Mouse (Mus musculus) olfactory bulb, adult 2 months (tissue): ENCODE results near the gene Zfp687. TPM values are rescaled to one million over a fixed set of nuclear protein-coding genes. Genes with fewer than 3 reads are reported as not detected.
A peak's percentile ranks its signal among the peaks of the same experiment; 100 is the strongest.
"Not testable (repeated sequence)": the region's sequence is repeated elsewhere in the genome, so short reads cannot be mapped to it uniquely, and the experiment has no call there.

Experiments
- H3K27ac ChIP-seq: fragments of 200-500 bp; 2 replicates; pipeline ENCODE4 v1.5.1; 2012; ENCODE audit warnings: low read depth, low read length; ENCODE audit not compliant: insufficient read depth
- H3K4me1 ChIP-seq: fragments of 200-500 bp; 2 replicates; pipeline ENCODE4 v1.6.1; 2012; ENCODE audit warnings: low read length; ENCODE audit not compliant: control insufficient read depth, insufficient read depth
- H3K4me3 ChIP-seq: fragments of 200-500 bp; 2 replicates; pipeline ENCODE4 v1.5.1; 2012; ENCODE audit warnings: mild to moderate bottlenecking, low read depth, low read length, moderate library complexity; ENCODE audit not compliant: insufficient read depth
- CTCF ChIP-seq: fragments of 200-500 bp; IDR thresholded peaks from 2 replicates; pipeline ENCODE4 v1.5.1; 2012; ENCODE audit warnings: low read depth, mild to moderate bottlenecking, low read length, moderate library complexity; ENCODE audit not compliant: insufficient read depth
- POLR2A ChIP-seq: fragments of 200-500 bp; IDR thresholded peaks from 2 replicates; pipeline ENCODE4 v1.6.1; 2012; ENCODE audit warnings: mild to moderate bottlenecking, low read depth, low read length, moderate library complexity; ENCODE audit not compliant: insufficient read depth
- WGBS: fragments of 180-500 bp; shearing (Covaris S2); methylation state at CpG from one replicate; pipeline ENCODE4 v1.1.7; 2018; 5-methylcytosine and 5-hydroxymethylcytosine counted together
- polyA plus RNA-seq: library from polyadenylated mRNA; stranded (reverse); fragments of >200 nt; gene quantifications from 2 replicates; pipeline ENCODE4 v1.2.4, GENCODE M21; 2012; ENCODE audit warnings: low replicate concordance; ENCODE audit not compliant: missing spikeins, insufficient read depth, insufficient read length

Gene Zfp687
- polyA plus RNA-seq, 1 experiment, result not detected

GRCm38 (mm10) chr3:95043251-95043650 is 28.0 kb upstream of the Zfp687 start:
- Histone ChIP-seq H3K4me3 (no peak overlapping the region), H3K27ac (no peak overlapping the region), H3K4me1 (no peaks in the 10 kb centered on the region)
- WGBS, result 65% methylated on average over 6 of the region's 6 CpGs
- TF ChIP-seq CTCF, result no peak
- TF ChIP-seq POLR2A, result no peak

DNA sequence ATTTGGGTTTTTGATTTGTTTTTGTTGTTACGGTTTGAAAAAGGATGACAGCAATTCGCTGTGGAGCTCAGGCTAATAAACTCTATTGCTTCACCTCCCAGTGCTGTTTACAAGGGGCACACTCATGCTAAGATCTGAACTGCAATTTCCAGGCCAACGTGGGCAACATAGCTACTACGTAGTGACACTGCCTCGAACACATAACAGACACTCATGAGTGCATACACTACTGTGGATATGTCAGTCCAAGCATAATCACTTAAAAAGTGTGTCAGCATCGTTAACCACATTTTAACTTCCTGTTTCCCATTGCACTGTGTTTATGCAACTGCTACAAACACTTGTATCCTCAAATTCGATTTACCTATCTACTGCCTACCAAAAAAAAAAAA is 27.6 kb upstream of the Zfp687 start:
- peak overlapping the region; percentile 82 for H3K27ac ChIP-seq
- 17% methylated on average over 7 of the region's 7 CpGs for WGBS
- no peak for TF ChIP-seq CTCF
- no peak for TF ChIP-seq POLR2A

GRCm38 (mm10) chr3:95042166-95042837 is 27.1 kb upstream of the Zfp687 start, which contains the start of gene Psmd4:
Psmd4 (minus strand) TSS chr3:95042614.
- Histone ChIP-seq H3K4me1 (no peaks in the 10 kb centered on the region), H3K4me3 (peak within 1 kb of the TSS; percentile 97), H3K27ac (peak within 1 kb of the TSS; percentile 82)
- TF ChIP-seq CTCF (no peak), POLR2A (peak; percentile 93)
- under 1% methylated on average over 32 of the region's 36 CpGs for WGBS

More for the DNA sequence above, 27.6 kb upstream of the Zfp687 start:
- Histone ChIP-seq H3K4me3 (peak overlapping the region; percentile 12; the same call in 1 of the 2 replicates), H3K4me1 (no peaks in the 10 kb centered on the region)

GRCm38 (mm10) chr3:95041625-95042024 is 26.4 kb upstream of the Zfp687 start:
- Histone ChIP-seq H3K4me3 (no peak overlapping the region), H3K4me1 (no peaks in the 10 kb centered on the region), H3K27ac (no peak overlapping the region)
- TF ChIP-seq CTCF (no peak), POLR2A (no peak)
- 15% methylated on average over 3 of the region's 3 CpGs for WGBS

DNA sequence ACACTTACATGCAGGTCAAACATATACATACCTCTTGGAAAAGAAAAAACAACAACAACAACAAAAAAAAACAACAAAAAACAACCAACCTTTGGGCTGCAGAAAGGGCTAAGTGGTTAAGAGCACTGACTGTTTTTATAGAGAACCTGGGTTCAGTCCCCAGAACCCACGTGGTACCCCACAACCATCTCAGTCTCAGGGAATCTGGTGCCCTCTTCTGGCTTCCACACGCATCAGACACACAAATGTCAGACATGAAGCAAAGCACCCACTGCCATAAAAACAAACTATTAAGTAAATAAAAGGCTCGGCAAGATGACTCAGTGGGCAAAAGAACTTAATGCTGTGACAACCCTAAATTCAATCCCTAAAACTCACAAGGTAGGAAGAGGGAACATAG is 14.7 kb upstream of the Zfp687 start:
- WGBS, result 51% methylated on average over 3 of the region's 3 CpGs
- Histone ChIP-seq H3K4me3 (no peak overlapping the region), H3K27ac (no peak overlapping the region), H3K4me1 (peaks cover under 1% of the 10 kb centered on the region; the same call in 1 of the 2 replicates)
- no peak for TF ChIP-seq POLR2A

DNA sequence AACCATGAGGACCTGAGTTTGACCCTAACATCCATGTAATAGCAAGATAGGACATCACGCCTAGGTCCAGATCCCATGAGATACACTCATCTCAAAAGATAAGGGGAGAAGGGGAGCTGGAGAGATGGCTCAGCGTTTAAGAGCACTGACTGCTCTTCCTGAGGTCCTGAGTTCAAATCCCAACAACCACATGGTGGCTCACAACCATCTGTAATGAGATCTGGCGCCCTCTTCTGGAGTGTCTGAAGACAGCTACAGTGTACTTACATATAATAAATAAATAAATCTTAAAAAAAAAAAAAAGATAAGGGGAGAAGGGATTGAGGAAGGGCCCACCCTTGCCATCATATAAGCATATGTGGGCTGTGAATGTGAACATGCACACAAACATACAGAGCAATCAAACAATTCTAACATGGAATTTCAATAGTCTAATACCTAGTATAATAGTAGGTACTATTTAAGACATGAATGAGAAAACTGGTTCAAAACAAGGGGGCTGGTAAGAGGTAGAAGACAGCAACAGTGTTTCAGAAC is 14.1 kb upstream of the Zfp687 start:
- not testable (repeated sequence) for H3K4me1 ChIP-seq, H3K4me3 ChIP-seq, H3K27ac ChIP-seq
- 74% methylated on average over 3 of the region's 3 CpGs for WGBS

- H3K4me1 ChIP-seq, result peaks cover 8% of the 10 kb centered on the region
- H3K4me3 ChIP-seq, result no peak overlapping the region
- H3K27ac ChIP-seq, result no peak overlapping the region
- TF ChIP-seq CTCF (no peak), POLR2A (no peak)
- WGBS, result 82% methylated on average over 3 of the region's 3 CpGs
These were observed 13.4 kb upstream of the Zfp687 start for GRCm38 (mm10) chr3:95028603-95029002.

GRCm38 (mm10) chr3:95027701-95028100 is 12.5 kb upstream of the Zfp687 start:
- Histone ChIP-seq H3K4me3 (no peak overlapping the region), H3K27ac (no peak overlapping the region), H3K4me1 (peaks cover 8% of the 10 kb centered on the region)
- WGBS, result 60% methylated on average over 5 of the region's 5 CpGs
- TF ChIP-seq POLR2A (no peak), CTCF (no peak)

- peaks cover 8% of the 10 kb centered on the region for H3K4me1 ChIP-seq
- WGBS, result 58% methylated on average over 5 of the region's 5 CpGs
- H3K27ac ChIP-seq, result no peak overlapping the region
- TF ChIP-seq POLR2A (no peak), CTCF (no peak)
- H3K4me3 ChIP-seq, result no peak overlapping the region
These were observed 11.9 kb upstream of the Zfp687 start for GRCm38 (mm10) chr3:95027057-95027645.

DNA sequence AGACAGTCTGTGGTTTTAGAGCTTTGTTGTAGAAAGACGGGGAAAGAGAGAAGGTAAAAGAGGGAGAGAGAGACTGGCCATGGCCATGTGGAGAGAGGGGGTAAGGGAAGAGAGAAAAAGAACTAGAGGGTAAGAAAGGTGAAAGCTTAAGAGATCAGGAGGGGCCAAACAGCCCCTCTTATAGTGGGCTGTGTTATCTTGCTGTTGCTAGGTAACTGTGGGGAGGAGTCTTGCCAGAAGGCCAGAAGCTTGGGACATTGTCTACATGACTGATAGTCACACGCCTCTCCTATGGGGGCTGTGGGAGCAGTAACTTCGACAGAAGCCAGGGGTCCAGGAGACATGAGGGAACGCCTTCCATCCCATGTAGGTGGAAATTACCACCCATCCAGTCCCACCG is 10.0 kb upstream of the Zfp687 start:
- Histone ChIP-seq H3K27ac (no peak overlapping the region), H3K4me3 (no peak overlapping the region), H3K4me1 (peaks cover 8% of the 10 kb centered on the region)
- no peak for TF ChIP-seq POLR2A
- no peak for TF ChIP-seq CTCF
- 59% methylated on average over 5 of the region's 5 CpGs for WGBS
